Mouse (Mus musculus) heart, postnatal 0 days (tissue): ENCODE data around the gene Btaf1.

Source experiments
- CTCF ChIP-seq: IDR thresholded peaks from 2 replicates; pipeline ENCODE4 v1.5.1; 2016; ENCODE audit warnings: antibody characterized with exemption, control low read depth, low read depth
- EP300 ChIP-seq: IDR thresholded peaks from 2 replicates; pipeline ENCODE4 v1.6.1; 2016; ENCODE audit warnings: antibody characterized with exemption, low read depth

DNA sequence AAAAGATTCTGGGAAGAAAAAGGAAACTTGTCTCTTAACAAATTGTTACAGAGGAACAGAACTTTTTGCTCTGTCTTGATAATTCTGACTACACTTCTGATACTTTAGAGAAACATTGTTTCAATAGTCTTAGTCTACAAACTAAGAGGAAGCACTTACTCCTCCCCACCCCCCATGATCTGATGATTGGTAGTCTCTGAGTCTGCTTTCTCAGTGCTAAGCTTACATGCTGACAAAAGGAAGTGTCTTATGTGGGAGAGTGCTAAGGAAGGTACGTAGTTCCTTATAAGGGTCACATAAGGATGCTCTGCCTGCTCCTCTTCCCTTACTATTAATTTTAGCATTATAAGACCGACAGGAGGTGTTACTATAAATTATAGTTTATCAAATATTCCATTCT, 6.7 kb downstream of the Btaf1 start:
- no peak for TF ChIP-seq CTCF
- TF ChIP-seq EP300 = no peak
